Mouse (Mus musculus): ENCODE measurements around the gene Rassf8. TPM values are rescaled to one million over a fixed set of nuclear protein-coding genes. Genes with fewer than 3 reads are reported as not detected.

Gene Rassf8
- polyA plus RNA-seq (2014; fragmentation: Nextera tagmentation; extraction: Ambion mirVana) = 5.5 and 6.2 TPM in 2 replicates

DNA sequence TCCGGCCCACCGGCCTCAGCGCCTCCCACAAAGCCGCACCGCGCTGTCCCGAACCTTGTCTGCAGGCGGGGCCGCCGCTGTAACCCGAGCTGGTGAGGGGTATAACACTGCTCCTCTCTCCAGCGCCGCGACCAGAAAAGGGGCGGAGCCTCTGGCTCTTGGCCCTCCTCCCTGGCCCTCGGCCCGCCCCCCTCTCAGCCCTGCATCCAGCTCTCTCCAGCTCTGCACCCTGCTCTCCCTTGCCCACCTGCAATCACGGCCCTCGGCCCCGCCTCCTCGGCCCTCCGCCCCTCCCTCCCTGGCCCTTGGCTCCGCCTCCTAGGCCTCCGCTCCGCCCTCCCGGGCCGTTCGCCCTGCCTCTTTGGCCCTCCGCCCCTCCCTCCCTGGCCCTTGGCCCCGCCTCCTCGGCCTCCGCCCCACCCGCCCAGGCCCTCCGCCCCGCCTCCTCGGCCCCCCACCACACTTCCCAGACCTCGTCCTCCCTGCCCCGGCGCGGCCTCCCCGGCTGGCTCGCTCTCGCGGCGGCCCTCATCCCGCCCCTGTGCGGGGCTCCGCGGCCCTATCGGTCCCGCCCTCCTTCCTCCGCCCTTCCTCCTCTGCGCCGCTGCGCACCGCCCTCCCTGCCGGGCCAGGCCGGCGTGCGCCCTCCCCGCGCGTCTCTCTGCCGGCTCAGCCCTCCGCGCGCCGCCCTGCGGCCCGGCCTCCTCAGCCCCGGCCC, at the start of gene Rassf8:
Gene Rassf8, plus strand, starts transcription at position 617 of the 718 bp plus-strand sequence.
- Histone ChIP-seq H3K27me3 (ENCODE audit: control insufficient read depth, insufficient read depth, low read length) (no peaks in the 10 kb centered on the region), H3K4me2 (ENCODE audit: low read depth, low read length) (peak within 1 kb of the TSS; percentile 73), H3K36me3 (ENCODE audit: control insufficient read depth, insufficient read depth, low read length) (no peaks in the 10 kb centered on the region), H3K27ac (ENCODE audit: low read depth, low read length) (peak within 1 kb of the TSS; percentile 70), H3K4me1 (ENCODE audit: control insufficient read depth, insufficient read depth, low read length) (0 out of 2 replicates have a peak, but pooled peaks cover 3% of the 10 kb centered on the region), H3K9me3 (ENCODE audit: control insufficient read depth, low read length) (no peaks in the 10 kb centered on the region), H3K4me3 (ENCODE audit: low read depth, low read length) (peak within 1 kb of the TSS; percentile 66), H3K9ac (replicated peaks; ENCODE audit: low read depth, low read length) (peak within 1 kb of the TSS; percentile 71)
- under 1% methylated on average over 52 of the region's 71 CpGs for WGBS
- ATAC-seq (ENCODE audit: low read depth) = peak; percentile 96

DNA sequence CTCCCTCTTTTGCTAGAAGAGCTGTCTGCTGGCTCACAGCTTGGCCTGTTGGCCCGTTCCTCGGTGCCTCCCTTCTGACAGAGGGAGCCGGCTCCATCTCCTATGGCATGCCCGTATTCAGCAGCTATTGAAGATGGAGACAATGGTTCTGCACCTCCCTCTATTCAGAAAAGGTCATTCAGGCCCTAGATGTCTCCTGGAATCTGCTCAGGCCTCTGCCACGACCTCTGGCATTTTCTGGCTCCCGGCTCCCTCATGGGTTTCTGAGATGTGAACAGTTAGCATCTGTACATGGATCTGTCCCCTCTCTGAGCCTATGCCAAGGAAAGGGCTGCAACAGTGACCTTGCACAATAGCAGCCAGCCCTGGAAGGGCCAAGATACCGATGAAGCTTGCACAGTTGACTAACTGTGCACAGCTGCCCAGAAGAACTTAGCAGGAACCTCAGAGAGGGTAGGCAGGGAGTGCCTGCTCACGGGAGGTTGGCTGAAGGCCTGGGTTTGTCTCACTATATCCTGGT, 45.5 kb upstream of the Rassf8 start:
- ATAC-seq (ENCODE audit: low read depth) = no peak
- Histone ChIP-seq H3K4me1 (ENCODE audit: control insufficient read depth, insufficient read depth, low read length) (no peaks in the 10 kb centered on the region), H3K9me3 (ENCODE audit: control insufficient read depth, low read length) (no peaks in the 10 kb centered on the region), H3K27me3 (ENCODE audit: control insufficient read depth, insufficient read depth, low read length) (no peaks in the 10 kb centered on the region), H3K27ac (ENCODE audit: low read depth, low read length) (no peak overlapping the region), H3K36me3 (ENCODE audit: control insufficient read depth, insufficient read depth, low read length) (no peaks in the 10 kb centered on the region), H3K4me3 (ENCODE audit: low read depth, low read length) (no peak overlapping the region), H3K4me2 (ENCODE audit: low read depth, low read length) (no peak overlapping the region), H3K9ac (replicated peaks; ENCODE audit: low read depth, low read length) (no peak overlapping the region)
- 23% methylated on average over 8 of the region's 8 CpGs for WGBS

DNA sequence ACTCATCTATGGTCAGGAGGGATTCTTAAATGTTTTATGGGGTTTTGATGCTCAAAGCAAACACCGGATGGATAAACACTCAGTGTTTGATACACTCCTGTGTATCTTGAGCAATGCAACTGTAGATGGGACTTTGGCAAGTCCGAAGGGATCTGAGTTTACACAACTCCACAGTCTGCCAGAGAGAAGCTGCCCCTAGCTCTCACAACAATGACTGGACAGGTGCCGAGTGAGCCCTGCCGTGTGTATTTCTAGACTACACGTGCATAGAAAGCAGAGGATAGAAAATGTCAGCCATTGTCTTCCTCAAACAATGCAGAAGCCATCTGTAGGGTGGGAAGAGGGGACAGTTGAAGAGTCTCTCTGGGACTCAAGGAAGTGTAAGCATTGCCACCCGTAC, 42.9 kb upstream of the Rassf8 start:
- Histone ChIP-seq H3K4me2 (ENCODE audit: low read depth, low read length) (no peak overlapping the region), H3K9me3 (ENCODE audit: control insufficient read depth, low read length) (no peaks in the 10 kb centered on the region), H3K27ac (ENCODE audit: low read depth, low read length) (no peak overlapping the region), H3K4me3 (ENCODE audit: low read depth, low read length) (no peak overlapping the region), H3K4me1 (ENCODE audit: control insufficient read depth, insufficient read depth, low read length) (no peaks in the 10 kb centered on the region), H3K9ac (replicated peaks; ENCODE audit: low read depth, low read length) (no peak overlapping the region), H3K36me3 (ENCODE audit: control insufficient read depth, insufficient read depth, low read length) (no peaks in the 10 kb centered on the region), H3K27me3 (ENCODE audit: control insufficient read depth, insufficient read depth, low read length) (no peaks in the 10 kb centered on the region)
- ATAC-seq (ENCODE audit: low read depth) = no peak
- WGBS = 85% methylated on average over 6 of the region's 6 CpGs

GRCm38 (mm10) chr6:145709956-145710720, 36.4 kb upstream of the Rassf8 start:
- H3K27me3 ChIP-seq (ENCODE audit: control insufficient read depth, insufficient read depth, low read length) = no peaks in the 10 kb centered on the region
- H3K4me1 ChIP-seq (ENCODE audit: control insufficient read depth, insufficient read depth, low read length) = no peaks in the 10 kb centered on the region
- no peak overlapping the region for H3K4me2 ChIP-seq (ENCODE audit: low read depth, low read length)
- WGBS = 93% methylated on average over 18 of the region's 18 CpGs
- no peak overlapping the region for H3K27ac ChIP-seq (ENCODE audit: low read depth, low read length)
- no peak overlapping the region for H3K4me3 ChIP-seq (ENCODE audit: low read depth, low read length)
- no peaks in the 10 kb centered on the region for H3K9me3 ChIP-seq (ENCODE audit: control insufficient read depth, low read length)
- ATAC-seq (ENCODE audit: low read depth) = no peak
- H3K36me3 ChIP-seq (ENCODE audit: control insufficient read depth, insufficient read depth, low read length) = no peaks in the 10 kb centered on the region
- no peak overlapping the region for H3K9ac ChIP-seq (replicated peaks; ENCODE audit: low read depth, low read length)

- no peaks in the 10 kb centered on the region for H3K36me3 ChIP-seq (ENCODE audit: control insufficient read depth, insufficient read depth, low read length)
- 88% methylated on average over 3 of the region's 3 CpGs for WGBS
- no peak overlapping the region for H3K4me3 ChIP-seq (ENCODE audit: low read depth, low read length)
- no peak overlapping the region for H3K4me2 ChIP-seq (ENCODE audit: low read depth, low read length)
- H3K4me1 ChIP-seq (ENCODE audit: control insufficient read depth, insufficient read depth, low read length) = no peaks in the 10 kb centered on the region
- no peaks in the 10 kb centered on the region for H3K9me3 ChIP-seq (ENCODE audit: control insufficient read depth, low read length)
- H3K27ac ChIP-seq (ENCODE audit: low read depth, low read length) = no peak overlapping the region
- no peak overlapping the region for H3K9ac ChIP-seq (replicated peaks; ENCODE audit: low read depth, low read length)
- H3K27me3 ChIP-seq (ENCODE audit: control insufficient read depth, insufficient read depth, low read length) = no peaks in the 10 kb centered on the region
- ATAC-seq (ENCODE audit: low read depth) = no peak
Observed at GRCm38 (mm10) chr6:145710797-145711196, 35.8 kb upstream of the Rassf8 start.

DNA sequence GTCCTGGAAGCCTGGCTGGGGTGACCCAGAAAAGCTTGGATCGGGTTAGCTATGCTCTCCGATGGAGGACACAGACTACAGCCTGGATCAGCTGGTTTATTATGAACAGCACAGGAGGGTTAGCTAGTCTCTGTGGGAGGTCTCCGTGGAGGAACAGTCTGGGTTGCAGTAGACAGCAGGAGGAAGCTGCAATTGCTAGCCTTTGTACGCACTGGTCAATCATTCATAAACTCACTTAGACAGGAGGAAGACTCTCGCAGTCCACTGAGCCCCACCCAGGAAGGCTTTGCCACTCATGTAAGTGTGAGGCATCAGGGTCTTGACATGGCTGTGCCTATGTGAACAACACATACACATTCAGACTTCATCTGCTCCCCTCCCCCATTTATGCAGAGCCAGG, 35.2 kb upstream of the Rassf8 start:
- ATAC-seq (ENCODE audit: low read depth) = no peak
- Histone ChIP-seq H3K4me3 (ENCODE audit: low read depth, low read length) (no peak overlapping the region), H3K4me1 (ENCODE audit: control insufficient read depth, insufficient read depth, low read length) (no peaks in the 10 kb centered on the region), H3K9me3 (ENCODE audit: control insufficient read depth, low read length) (no peaks in the 10 kb centered on the region), H3K27me3 (ENCODE audit: control insufficient read depth, insufficient read depth, low read length) (no peaks in the 10 kb centered on the region), H3K27ac (ENCODE audit: low read depth, low read length) (no peak overlapping the region), H3K9ac (replicated peaks; ENCODE audit: low read depth, low read length) (no peak overlapping the region), H3K4me2 (ENCODE audit: low read depth, low read length) (no peak overlapping the region), H3K36me3 (ENCODE audit: control insufficient read depth, insufficient read depth, low read length) (no peaks in the 10 kb centered on the region)
- WGBS = 72% methylated on average over 5 of the region's 5 CpGs

DNA sequence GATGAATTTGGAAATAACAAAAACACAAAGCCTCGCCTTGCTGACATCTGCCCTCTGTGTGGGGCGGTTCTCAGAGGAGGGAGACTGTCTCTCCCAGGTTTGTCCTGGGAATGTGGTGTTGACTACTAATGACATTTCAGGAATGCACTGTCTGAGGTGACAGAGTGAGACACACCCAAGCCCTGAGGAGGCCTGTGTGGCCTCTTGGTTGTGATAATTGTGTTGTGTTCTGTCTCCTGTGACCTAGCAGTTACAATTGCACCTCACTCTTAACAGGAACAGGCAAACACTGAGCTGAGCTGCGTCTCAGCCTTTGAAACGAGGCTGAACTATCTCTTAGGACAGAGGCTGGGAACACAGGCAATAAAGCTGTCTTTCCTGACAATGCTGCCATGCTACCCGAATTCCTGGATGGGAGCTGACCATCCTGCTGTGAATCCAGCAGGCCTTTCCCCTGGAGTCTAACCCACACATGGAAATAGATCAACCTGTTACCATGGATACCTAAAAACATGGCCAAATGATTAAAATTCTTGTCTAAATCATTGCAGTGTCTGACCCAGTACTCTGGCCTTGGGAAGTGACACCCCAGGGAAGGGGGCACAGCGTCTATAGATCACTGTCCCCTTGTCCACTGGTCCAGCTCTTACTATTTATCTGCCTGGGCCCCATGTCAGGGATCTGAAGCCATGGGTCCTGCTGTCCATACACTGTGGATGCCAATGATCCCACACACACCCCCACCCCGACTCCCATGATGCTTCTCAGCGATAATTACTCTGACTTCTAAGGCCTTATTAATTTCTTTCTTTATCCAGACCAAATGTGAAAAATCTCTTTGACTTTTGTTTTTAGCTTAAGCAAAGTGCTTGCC, 33.1 kb upstream of the Rassf8 start:
- Histone ChIP-seq H3K36me3 (ENCODE audit: control insufficient read depth, insufficient read depth, low read length) (no peaks in the 10 kb centered on the region), H3K4me2 (ENCODE audit: low read depth, low read length) (no peak overlapping the region), H3K27me3 (ENCODE audit: control insufficient read depth, insufficient read depth, low read length) (no peaks in the 10 kb centered on the region), H3K9me3 (ENCODE audit: control insufficient read depth, low read length) (no peaks in the 10 kb centered on the region), H3K9ac (replicated peaks; ENCODE audit: low read depth, low read length) (no peak overlapping the region), H3K27ac (ENCODE audit: low read depth, low read length) (no peak overlapping the region), H3K4me3 (ENCODE audit: low read depth, low read length) (no peak overlapping the region), H3K4me1 (ENCODE audit: control insufficient read depth, insufficient read depth, low read length) (no peaks in the 10 kb centered on the region)
- peak; percentile 51; the same call in 1 of the 2 replicates for ATAC-seq (ENCODE audit: low read depth)
- 23% methylated on average over 8 of the region's 8 CpGs for WGBS

DNA sequence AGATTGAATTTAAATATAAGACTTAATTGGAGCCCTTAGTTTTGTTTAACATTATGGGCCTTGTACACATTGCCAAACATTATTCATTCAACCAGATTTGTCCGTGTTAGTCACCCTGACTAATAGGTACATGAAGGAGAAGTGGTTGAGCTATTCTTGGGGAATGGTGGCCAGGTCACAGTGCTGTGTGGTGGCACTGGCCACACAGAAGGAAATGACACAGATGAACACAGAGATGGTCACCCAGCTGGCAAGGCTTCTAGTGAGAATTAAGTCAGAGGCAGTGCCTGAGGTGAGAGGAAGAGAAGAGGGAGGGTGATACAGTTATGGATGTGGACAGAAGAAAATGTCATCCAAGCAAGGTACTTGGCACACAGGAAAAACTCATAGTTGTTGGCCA, 32.4 kb upstream of the Rassf8 start:
- Histone ChIP-seq H3K27ac (ENCODE audit: low read depth, low read length) (no peak overlapping the region), H3K4me2 (ENCODE audit: low read depth, low read length) (no peak overlapping the region), H3K9me3 (ENCODE audit: control insufficient read depth, low read length) (no peaks in the 10 kb centered on the region), H3K9ac (replicated peaks; ENCODE audit: low read depth, low read length) (no peak overlapping the region), H3K27me3 (ENCODE audit: control insufficient read depth, insufficient read depth, low read length) (no peaks in the 10 kb centered on the region), H3K36me3 (ENCODE audit: control insufficient read depth, insufficient read depth, low read length) (no peaks in the 10 kb centered on the region), H3K4me1 (ENCODE audit: control insufficient read depth, insufficient read depth, low read length) (no peaks in the 10 kb centered on the region), H3K4me3 (ENCODE audit: low read depth, low read length) (no peak overlapping the region)
- WGBS = 34% methylated on average over 1 of the region's 1 CpGs
- ATAC-seq (ENCODE audit: low read depth) = no peak

All from neural tube, embryonic 14.5 days (tissue).